Mouse (Mus musculus): ENCODE data around the gene Rtn2. TPM values are rescaled to one million over a fixed set of nuclear protein-coding genes. Genes with fewer than 3 reads are reported as not detected.
A peak's percentile ranks its signal among the peaks of the same experiment; 100 is the strongest.

Gene Rtn2
- polyA plus RNA-seq (2016; fragmentation: Nextera tagmentation; extraction: Ambion mirVana), result 5.5 and 5.6 TPM in 2 replicates

GRCm38 (mm10) chr7:19282385-19282784 is at the start of gene Rtn2:
Gene Rtn2, plus strand, starts transcription at chr7:19282624.
- Histone ChIP-seq H3K27ac (peak within 1 kb of the TSS; percentile 80), H3K9me3 (replicated peaks) (no peaks in the 10 kb centered on the region), H3K4me1 (peaks cover 21% of the 10 kb centered on the region), H3K4me3 (peak within 1 kb of the TSS; percentile 67), H3K27me3 (ENCODE audit: low read depth, poor library complexity, severe bottlenecking) (peaks cover 73% of the 10 kb centered on the region), H3K36me3 (no peaks in the 10 kb centered on the region)
- peak; percentile 83 for DNase-seq (ENCODE audit: low spot score)
- under 1% methylated on average over 37 of the region's 37 CpGs for WGBS

DNA sequence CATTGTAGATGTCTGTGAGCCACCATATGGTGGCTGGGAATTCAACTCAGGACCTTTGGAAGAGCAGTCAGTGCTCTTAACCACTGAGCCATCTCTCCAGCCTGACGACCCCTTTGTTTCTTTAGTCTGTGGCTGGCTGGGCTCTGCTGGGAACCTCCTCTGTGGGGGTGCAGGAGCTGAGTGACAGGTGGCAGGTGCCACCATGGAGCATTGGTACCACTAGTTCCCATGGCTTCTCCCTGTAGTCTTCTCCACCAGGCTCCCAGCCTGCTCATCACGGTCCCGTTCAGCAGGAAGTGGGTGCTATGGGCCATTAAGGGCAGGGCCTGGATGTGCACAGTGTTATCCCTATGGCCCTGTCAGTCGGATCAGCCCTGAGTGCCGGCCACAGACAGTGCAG is 47.8 kb upstream of the Rtn2 start:
- Histone ChIP-seq H3K36me3 (peaks cover 36% of the 10 kb centered on the region), H3K27me3 (ENCODE audit: low read depth, poor library complexity, severe bottlenecking) (no peaks in the 10 kb centered on the region), H3K27ac (no peak overlapping the region), H3K9me3 (replicated peaks) (no peaks in the 10 kb centered on the region), H3K4me3 (no peak overlapping the region), H3K4me1 (peaks cover 7% of the 10 kb centered on the region)
- 84% methylated on average over 5 of the region's 5 CpGs for WGBS
- no peak for DNase-seq (ENCODE audit: low spot score)

DNA sequence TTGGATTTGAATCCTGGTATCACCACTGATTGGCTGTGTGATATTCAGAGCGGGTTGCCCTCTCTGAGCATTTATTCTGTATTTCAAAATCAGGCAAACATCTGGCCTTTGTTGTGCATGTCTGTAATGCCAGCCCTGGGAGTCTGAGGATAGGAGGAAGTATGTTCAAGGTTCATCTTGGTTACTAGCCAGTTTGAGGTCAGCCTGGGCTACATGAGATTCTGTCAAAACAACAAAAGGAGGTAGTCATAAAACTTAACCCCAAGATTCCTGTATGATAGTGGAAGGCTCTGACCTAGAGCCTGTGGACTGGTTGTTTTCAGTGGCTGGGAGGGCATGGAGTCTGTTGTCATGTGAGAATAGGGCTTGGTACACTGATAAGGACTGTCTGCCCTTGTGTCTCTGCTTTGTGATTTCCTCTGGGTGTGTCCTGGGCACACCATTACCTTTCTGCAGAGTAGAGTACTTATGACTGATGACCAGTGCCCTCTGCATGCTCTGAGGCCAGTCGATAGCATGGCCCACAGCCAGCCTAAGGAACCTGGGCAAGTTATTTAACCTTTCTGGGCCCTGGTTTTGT is 47.2 kb upstream of the Rtn2 start:
- 95% methylated on average over 2 of the region's 2 CpGs for WGBS
- H3K27me3 ChIP-seq (ENCODE audit: low read depth, poor library complexity, severe bottlenecking), result no peaks in the 10 kb centered on the region
- no peak for DNase-seq (ENCODE audit: low spot score)
- H3K36me3 ChIP-seq, result peaks cover 34% of the 10 kb centered on the region
- no peak overlapping the region for H3K27ac ChIP-seq
- 0 out of 2 replicates have a peak, but pooled peaks cover 4% of the 10 kb centered on the region for H3K4me1 ChIP-seq
- no peak overlapping the region for H3K4me3 ChIP-seq
- no peaks in the 10 kb centered on the region for H3K9me3 ChIP-seq (replicated peaks)

- Histone ChIP-seq H3K27me3 (ENCODE audit: low read depth, poor library complexity, severe bottlenecking) (no peaks in the 10 kb centered on the region), H3K27ac (no peak overlapping the region), H3K36me3 (peaks cover 32% of the 10 kb centered on the region), H3K4me3 (no peak overlapping the region), H3K4me1 (0 out of 2 replicates have a peak, but pooled peaks cover 7% of the 10 kb centered on the region), H3K9me3 (replicated peaks) (no peaks in the 10 kb centered on the region)
- DNase-seq (ENCODE audit: low spot score), result no peak
- WGBS, result 80% methylated on average over 2 of the region's 2 CpGs
Observed at GRCm38 (mm10) chr7:19236411-19236810, 46.0 kb upstream of the Rtn2 start.

DNA sequence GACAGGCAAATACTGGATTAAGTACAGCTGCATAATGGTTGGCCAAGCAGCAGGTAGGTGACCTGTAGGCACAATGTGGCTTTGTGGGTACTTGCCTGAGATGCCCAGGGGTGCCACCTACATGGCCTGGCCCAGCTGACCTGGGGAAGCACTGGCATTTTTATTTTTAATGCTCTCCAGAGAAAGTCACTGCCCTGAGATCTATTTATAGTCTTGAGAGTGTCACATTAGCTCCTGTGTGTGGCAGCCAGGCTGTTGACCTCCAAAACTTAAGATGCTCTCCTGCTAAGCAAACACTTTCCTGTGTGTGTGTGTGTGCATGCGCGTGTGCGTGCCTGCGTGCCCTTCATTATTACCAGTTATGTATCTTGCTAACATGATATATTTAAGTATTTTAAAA is 44.1 kb upstream of the Rtn2 start:
- 0 out of 2 replicates have a peak, but pooled peaks cover 7% of the 10 kb centered on the region for H3K4me1 ChIP-seq
- no peak for DNase-seq (ENCODE audit: low spot score)
- H3K9me3 ChIP-seq (replicated peaks), result no peaks in the 10 kb centered on the region
- H3K4me3 ChIP-seq, result no peak overlapping the region
- no peak overlapping the region for H3K27ac ChIP-seq
- WGBS, result 95% methylated on average over 4 of the region's 4 CpGs
- peaks cover 20% of the 10 kb centered on the region for H3K36me3 ChIP-seq
- H3K27me3 ChIP-seq (ENCODE audit: low read depth, poor library complexity, severe bottlenecking), result no peaks in the 10 kb centered on the region

- H3K36me3 ChIP-seq, result peaks cover 16% of the 10 kb centered on the region
- no peaks in the 10 kb centered on the region for H3K9me3 ChIP-seq (replicated peaks)
- 0 out of 2 replicates have a peak, but pooled peaks cover 7% of the 10 kb centered on the region for H3K4me1 ChIP-seq
- no peak overlapping the region for H3K4me3 ChIP-seq
- WGBS, result 0% methylated on average over 1 of the region's 1 CpGs
- no peaks in the 10 kb centered on the region for H3K27me3 ChIP-seq (ENCODE audit: low read depth, poor library complexity, severe bottlenecking)
- peak; percentile 93 for DNase-seq (ENCODE audit: low spot score)
- H3K27ac ChIP-seq, result no peak overlapping the region
Observed at GRCm38 (mm10) chr7:19239423-19239822, 43.0 kb upstream of the Rtn2 start.

GRCm38 (mm10) chr7:19239986-19240385 is 42.4 kb upstream of the Rtn2 start:
- 67% methylated on average over 4 of the region's 4 CpGs for WGBS
- Histone ChIP-seq H3K27me3 (ENCODE audit: low read depth, poor library complexity, severe bottlenecking) (no peaks in the 10 kb centered on the region), H3K4me3 (no peak overlapping the region), H3K4me1 (0 out of 2 replicates have a peak, but pooled peaks cover 7% of the 10 kb centered on the region), H3K36me3 (peaks cover 18% of the 10 kb centered on the region), H3K9me3 (replicated peaks) (no peaks in the 10 kb centered on the region), H3K27ac (no peak overlapping the region)
- DNase-seq (ENCODE audit: low spot score), result no peak

DNA sequence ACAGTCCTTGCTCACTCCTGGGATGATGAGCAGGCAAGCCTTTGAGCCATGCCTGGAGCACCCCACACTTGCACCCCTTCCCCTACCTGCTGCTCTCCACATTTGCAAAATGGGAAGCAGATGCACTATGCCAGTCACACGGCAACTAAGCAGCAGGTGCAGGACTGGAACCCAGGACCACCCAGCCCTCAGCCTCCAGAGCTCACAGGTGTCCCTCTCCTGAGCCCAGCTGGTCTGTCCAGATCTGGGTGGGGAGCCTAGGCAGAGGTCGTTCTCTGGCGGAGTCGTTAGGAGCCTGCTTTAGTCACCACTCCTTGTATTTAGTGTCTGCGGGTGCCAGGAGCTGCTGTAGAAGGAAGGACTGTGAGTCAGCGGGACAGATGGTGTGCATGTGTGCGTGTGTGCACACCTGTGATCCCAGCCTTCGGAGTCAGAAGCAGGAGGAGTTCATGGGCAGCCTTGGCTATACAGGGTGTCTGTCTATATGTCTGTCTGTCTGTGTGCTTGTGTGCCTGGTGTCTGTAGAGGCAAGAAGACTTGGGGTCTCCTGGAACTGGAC is 41.4 kb upstream of the Rtn2 start:
- H3K9me3 ChIP-seq (replicated peaks), result no peaks in the 10 kb centered on the region
- DNase-seq (ENCODE audit: low spot score), result no peak
- no peak overlapping the region for H3K27ac ChIP-seq
- peaks cover 28% of the 10 kb centered on the region for H3K36me3 ChIP-seq
- H3K4me3 ChIP-seq, result no peak overlapping the region
- H3K27me3 ChIP-seq (ENCODE audit: low read depth, poor library complexity, severe bottlenecking), result no peaks in the 10 kb centered on the region
- H3K4me1 ChIP-seq, result 0 out of 2 replicates have a peak, but pooled peaks cover 7% of the 10 kb centered on the region
- WGBS, result 92% methylated on average over 8 of the region's 8 CpGs

GRCm38 (mm10) chr7:19242005-19242404 is 40.4 kb upstream of the Rtn2 start:
- Histone ChIP-seq H3K4me1 (0 out of 2 replicates have a peak, but pooled peaks cover 7% of the 10 kb centered on the region), H3K27me3 (ENCODE audit: low read depth, poor library complexity, severe bottlenecking) (no peaks in the 10 kb centered on the region), H3K27ac (no peak overlapping the region), H3K36me3 (peaks cover 38% of the 10 kb centered on the region), H3K4me3 (no peak overlapping the region), H3K9me3 (replicated peaks) (no peaks in the 10 kb centered on the region)
- DNase-seq (ENCODE audit: low spot score), result no peak
- 98% methylated on average over 1 of the region's 1 CpGs for WGBS

- no peaks in the 10 kb centered on the region for H3K27me3 ChIP-seq (ENCODE audit: low read depth, poor library complexity, severe bottlenecking)
- no peak overlapping the region for H3K27ac ChIP-seq
- no peak overlapping the region for H3K4me3 ChIP-seq
- H3K36me3 ChIP-seq, result peaks cover 47% of the 10 kb centered on the region
- H3K4me1 ChIP-seq, result 0 out of 2 replicates have a peak, but pooled peaks cover 7% of the 10 kb centered on the region
- H3K9me3 ChIP-seq (replicated peaks), result no peaks in the 10 kb centered on the region
- no peak for DNase-seq (ENCODE audit: low spot score)
- WGBS, result 89% methylated on average over 5 of the region's 5 CpGs
Observed at GRCm38 (mm10) chr7:19243858-19244257, 38.6 kb upstream of the Rtn2 start.

- no peak overlapping the region for H3K4me3 ChIP-seq
- H3K9me3 ChIP-seq (replicated peaks), result no peaks in the 10 kb centered on the region
- DNase-seq (ENCODE audit: low spot score), result no peak
- 91% methylated on average over 3 of the region's 3 CpGs for WGBS
- H3K27ac ChIP-seq, result no peak overlapping the region
- no peaks in the 10 kb centered on the region for H3K27me3 ChIP-seq (ENCODE audit: low read depth, poor library complexity, severe bottlenecking)
- 0 out of 2 replicates have a peak, but pooled peaks cover 6% of the 10 kb centered on the region for H3K4me1 ChIP-seq
- peaks cover 47% of the 10 kb centered on the region for H3K36me3 ChIP-seq
Observed at GRCm38 (mm10) chr7:19245083-19245482, 37.3 kb upstream of the Rtn2 start.

DNA sequence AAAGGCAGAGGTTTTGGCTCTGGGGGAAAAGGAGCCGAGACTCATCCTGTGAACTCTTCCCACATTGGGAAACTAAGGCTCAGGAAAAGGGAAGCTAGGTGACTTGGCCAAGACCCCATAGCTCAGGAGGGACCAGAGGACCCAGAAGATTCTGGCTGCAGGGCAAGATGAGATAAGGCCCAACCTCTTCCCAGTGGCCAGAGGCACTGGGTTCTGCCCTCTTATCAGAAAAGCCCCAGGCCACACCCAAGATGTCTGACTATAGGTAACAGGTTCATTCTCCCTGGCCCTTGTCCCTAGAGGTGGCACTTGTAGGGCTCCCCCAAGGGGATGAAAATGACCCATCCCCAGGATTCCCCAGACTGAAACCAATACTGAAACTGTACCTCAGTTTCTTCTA is 35.6 kb upstream of the Rtn2 start:
- H3K4me3 ChIP-seq, result no peak overlapping the region
- 97% methylated on average over 1 of the region's 1 CpGs for WGBS
- no peaks in the 10 kb centered on the region for H3K9me3 ChIP-seq (replicated peaks)
- peaks cover 37% of the 10 kb centered on the region for H3K36me3 ChIP-seq
- H3K4me1 ChIP-seq, result 0 out of 2 replicates have a peak, but pooled peaks cover 2% of the 10 kb centered on the region
- DNase-seq (ENCODE audit: low spot score), result no peak
- H3K27ac ChIP-seq, result no peak overlapping the region
- no peaks in the 10 kb centered on the region for H3K27me3 ChIP-seq (ENCODE audit: low read depth, poor library complexity, severe bottlenecking)

GRCm38 (mm10) chr7:19247511-19247910 is 34.9 kb upstream of the Rtn2 start:
- Histone ChIP-seq H3K27me3 (ENCODE audit: low read depth, poor library complexity, severe bottlenecking) (no peaks in the 10 kb centered on the region), H3K4me1 (0 out of 2 replicates have a peak, but pooled peaks cover 2% of the 10 kb centered on the region), H3K4me3 (no peak overlapping the region), H3K36me3 (peaks cover 37% of the 10 kb centered on the region), H3K27ac (no peak overlapping the region), H3K9me3 (replicated peaks) (no peaks in the 10 kb centered on the region)
- DNase-seq (ENCODE audit: low spot score), result no peak
- 90% methylated on average over 2 of the region's 2 CpGs for WGBS

Measured in limb, embryonic 10.5 days (tissue).